Mouse (Mus musculus) CH12.LX (cell line): ENCODE results near the gene Lbp. TPM values are rescaled to one million over a fixed set of nuclear protein-coding genes. Genes with fewer than 3 reads are reported as not detected.

Experiments
- DNase-seq: peaks from one replicate; pipeline ENCODE4 v3.0.0-alpha.2; 2013; ENCODE audit errors: extremely low read depth
- H3K27ac ChIP-seq: 2 replicates; pipeline ENCODE4 v1.5.1; 2012; ENCODE audit warnings: low read depth, mild to moderate bottlenecking, control low read depth, moderate library complexity; ENCODE audit not compliant: insufficient read depth
- H3K27me3 ChIP-seq: replicated peaks from 2 replicates; pipeline ENCODE3; 2012; ENCODE audit warnings: inconsistent platforms
- H3K36me3 ChIP-seq, 2 experiments: replicated peaks in 1 of 2; 2 replicates each; pipeline versions ENCODE3 to v1.6.1; 2012; ENCODE audit warnings: inconsistent platforms in 1 of 2, low read length in 1 of 2, mild to moderate bottlenecking in 1 of 2, mixed read lengths in 1 of 2, moderate library complexity in 1 of 2; ENCODE audit not compliant: control insufficient read depth in 1 of 2, insufficient read depth in 1 of 2
- H3K4me1 ChIP-seq, 2 experiments: 2 replicates each; pipeline ENCODE4 v1.6.1; 2012; ENCODE audit warnings: inconsistent platforms in 1 of 2, moderate library complexity in 1 of 2; ENCODE audit not compliant: insufficient read depth in 2 of 2, control insufficient read depth in 1 of 2
- H3K4me2 ChIP-seq: 2 replicates; pipeline ENCODE4 v1.6.1; 2012; ENCODE audit warnings: low read depth, mild to moderate bottlenecking, control low read depth; ENCODE audit not compliant: poor library complexity, insufficient read depth, severe bottlenecking
- H3K4me3 ChIP-seq, 3 experiments: fragments of 150-350 bp in 1 of 3; sonication (generic) in 1 of 3; replicated peaks in 1 of 3; 2 replicates each; pipeline versions ENCODE3 to v1.5.1; 2011 to 2012; ENCODE audit warnings: low read depth in 2 of 3, low read length in 2 of 3, mild to moderate bottlenecking in 2 of 3, moderate library complexity in 2 of 3, control low read depth in 1 of 3, improper control_type of control experiment in 1 of 3, inconsistent platforms in 1 of 3, mixed read lengths in 1 of 3; ENCODE audit not compliant: poor library complexity in 1 of 3
- H3K79me2 ChIP-seq: replicated peaks from 2 replicates; pipeline ENCODE4 v1.6.1; 2012; ENCODE audit warnings: mild to moderate bottlenecking, moderate library complexity; ENCODE audit not compliant: control insufficient read depth, poor library complexity, insufficient read depth, severe bottlenecking; ENCODE audit errors: extremely low read depth
- H3K9ac ChIP-seq: 2 replicates; pipeline ENCODE4 v1.6.1; 2012; ENCODE audit warnings: low read depth, mild to moderate bottlenecking, control low read depth, moderate library complexity; ENCODE audit not compliant: insufficient read depth
- H3K9me3 ChIP-seq: replicated peaks from 2 replicates; pipeline ENCODE3; 2012; ENCODE audit warnings: low read length, inconsistent platforms, mixed read lengths
- CHD1 ChIP-seq: IDR thresholded peaks from 2 replicates; pipeline ENCODE4 v1.6.1; 2012; ENCODE audit warnings: low read depth, low read length, improper control_type of control experiment, inconsistent platforms
- CTCF ChIP-seq, 2 experiments: IDR thresholded peaks in 1 of 2; conservative IDR thresholded peaks in 1 of 2; 2 replicates each; pipeline ENCODE4 v1.5.1; 2011 to 2012; ENCODE audit warnings: low read depth in 2 of 2, low read length in 2 of 2, improper control_type of control experiment in 1 of 2, inconsistent platforms in 1 of 2, mild to moderate bottlenecking in 1 of 2, moderate library complexity in 1 of 2
- EP300 ChIP-seq: IDR thresholded peaks from 2 replicates; pipeline ENCODE4 v1.6.1; 2011; ENCODE audit warnings: low read length, improper control_type of control experiment
- IRF4 ChIP-seq: IDR thresholded peaks from 2 replicates; pipeline ENCODE4 v1.6.1; 2014; ENCODE audit warnings: low read depth, mild to moderate bottlenecking, inconsistent platforms, low read length, improper control_type of control experiment
- JUN ChIP-seq: IDR thresholded peaks from 2 replicates; pipeline ENCODE4 v1.6.1; 2011; ENCODE audit warnings: low read depth, mild to moderate bottlenecking, low read length, improper control_type of control experiment, moderate library complexity; ENCODE audit not compliant: insufficient read depth
- MAFK ChIP-seq: IDR thresholded peaks from 2 replicates; pipeline ENCODE4 v1.6.1; 2011; ENCODE audit warnings: low read length, improper control_type of control experiment; ENCODE audit not compliant: insufficient replicate concordance
- MAX ChIP-seq: IDR thresholded peaks from 2 replicates; pipeline ENCODE4 v1.6.1; 2011; ENCODE audit warnings: low read length, improper control_type of control experiment
- MEF2A ChIP-seq: IDR thresholded peaks from 2 replicates; pipeline ENCODE4 v1.6.1; 2014; ENCODE audit warnings: low read depth, mild to moderate bottlenecking, inconsistent platforms, low read length, improper control_type of control experiment, borderline replicate concordance
- MXI1 ChIP-seq: IDR thresholded peaks from 2 replicates; pipeline ENCODE4 v1.6.1; 2011; ENCODE audit warnings: mild to moderate bottlenecking, low read depth, low read length, improper control_type of control experiment
- MYC ChIP-seq: IDR thresholded peaks from 2 replicates; pipeline ENCODE4 v1.6.1; 2011; ENCODE audit warnings: low read depth, mild to moderate bottlenecking, improper control_type of control experiment, low read length
- NELFE ChIP-seq: IDR thresholded peaks from 2 replicates; pipeline ENCODE4 v1.6.1; 2011; ENCODE audit warnings: low read depth, low read length, improper control_type of control experiment
- PAX5 ChIP-seq: IDR thresholded peaks from 2 replicates; pipeline ENCODE4 v1.6.1; 2012; ENCODE audit warnings: low read length, inconsistent platforms, mixed read lengths
- RAD21 ChIP-seq: IDR thresholded peaks from 2 replicates; pipeline ENCODE4 v1.6.1; 2011; ENCODE audit warnings: low read depth, mild to moderate bottlenecking, low read length, improper control_type of control experiment, moderate library complexity
- RCOR1 ChIP-seq: conservative IDR thresholded peaks from 2 replicates; pipeline ENCODE4 v1.6.1; 2012; ENCODE audit warnings: low read depth, mild to moderate bottlenecking, inconsistent platforms, low read length, improper control_type of control experiment
- SIN3A ChIP-seq: IDR thresholded peaks from 2 replicates; pipeline ENCODE4 v1.6.1; 2012; ENCODE audit warnings: low read length, improper control_type of control experiment, inconsistent platforms
- SMC3 ChIP-seq: IDR thresholded peaks from 2 replicates; pipeline ENCODE4 v1.6.1; 2011; ENCODE audit warnings: low read depth, low read length, improper control_type of control experiment
- UBTF ChIP-seq: IDR thresholded peaks from 2 replicates; pipeline ENCODE4 v1.6.1; 2012; ENCODE audit warnings: low read depth, mild to moderate bottlenecking, inconsistent platforms, low read length, improper control_type of control experiment, moderate library complexity
- USF2 ChIP-seq: conservative IDR thresholded peaks from 2 replicates; pipeline ENCODE4 v1.6.1; 2011; ENCODE audit warnings: low read depth, low read length, improper control_type of control experiment
- ZC3H11A ChIP-seq: IDR thresholded peaks from 2 replicates; pipeline ENCODE4 v1.6.1; 2012; ENCODE audit warnings: low read depth, mild to moderate bottlenecking, inconsistent platforms, low read length, improper control_type of control experiment
- ZKSCAN1 ChIP-seq: IDR thresholded peaks from 2 replicates; pipeline ENCODE4 v1.6.1; 2012; ENCODE audit warnings: low read depth, inconsistent platforms, low read length, improper control_type of control experiment, borderline replicate concordance
- ZMIZ1 ChIP-seq: IDR thresholded peaks from 2 replicates; pipeline ENCODE4 v1.6.1; 2012; ENCODE audit warnings: low read depth, mild to moderate bottlenecking, inconsistent platforms, low read length, improper control_type of control experiment
- dilution Hi-C: fragments of 300-500 bp; cut with MboI; formaldehyde crosslinking; loops from 2 replicates; pipeline ENCODE4 v1.14.3; 2020; ENCODE audit warnings: low sequenced_read_pairs; ENCODE audit not compliant: extremely low pct_unique_long_range_greater_than_20kb, extremely low pct_ligation_motif_present
- in situ Hi-C: fragments of 300-500 bp; cut with MboI; formaldehyde crosslinking; loops from 3 replicates; pipeline ENCODE4 v1.14.3; 2019; ENCODE audit warnings: low sequenced_read_pairs, low pct_ligation_motif_present, low pct_unique_long_range_greater_than_20kb, mixed read lengths
- polyA plus RNA-seq: library from polyadenylated mRNA; unstranded; fragments of >175 nt; gene quantifications from 2 replicates; pipeline ENCODE4 v1.2.1, GENCODE M21; 2012; ENCODE audit warnings: low read depth; ENCODE audit not compliant: insufficient read length
- total RNA-seq, 2 experiments: library from RNA; depleted of rRNA; stranded (reverse); fragments of 300-350 nt in 1 of 2; fragments of >200 nt in 1 of 2; gene quantifications; 2 replicates each; pipeline ENCODE4 v1.2.3; 2012 to 2014

The Lbp gene
- 0.04 TPM in 1 of 2 replicates, not detected in the other for total RNA-seq (2012; rRNA removed)
- total RNA-seq (2014; rRNA removed) = 0.30 TPM in 1 of 2 replicates, not detected in the other
- 0.27 TPM in 1 of 2 replicates, not detected in the other for polyA plus RNA-seq

GRCm38 (mm10) chr2:158305948-158306695 lies at the start of gene Lbp:
TSS of gene Lbp (plus strand) at chr2:158306493.
- dilution Hi-C loops (no loop called here), in situ Hi-C loops (no loop called here)
- peaks cover 18% of the 10 kb centered on the region for H3K9me3 ChIP-seq
- no peak within 1 kb of the TSS for H3K4me2 ChIP-seq
- DNase-seq = peak; percentile 17
- H3K36me3 ChIP-seq = no peaks in the 10 kb centered on the region
- no peak within 1 kb of the TSS for H3K27ac ChIP-seq
- H3K79me2 ChIP-seq = no peaks in the 10 kb centered on the region
- peaks cover 10% of the 10 kb centered on the region for H3K27me3 ChIP-seq
- peaks cover 7 to 11% of the 10 kb centered on the region in 2 experiments for H3K4me1 ChIP-seq
- TF ChIP-seq CHD1 (no peak), EP300 (no peak), ZMIZ1 (no peak), NELFE (no peak), SIN3A (no peak), MXI1 (no peak), MYC (no peak), MAFK (no peak), UBTF (no peak)
- H3K4me3 ChIP-seq = no peak within 1 kb of the TSS
- H3K9ac ChIP-seq = no peak within 1 kb of the TSS

- Histone ChIP-seq H3K4me1 (peaks cover 7 to 42% of the 10 kb centered on the region in 2 experiments), H3K36me3 (no peaks in the 10 kb centered on the region), H3K79me2 (no peaks in the 10 kb centered on the region), H3K27ac (no peak overlapping the region), H3K9me3 (no peaks in the 10 kb centered on the region), H3K4me2 (no peak overlapping the region), H3K4me3 (no peak overlapping the region), H3K9ac (no peak overlapping the region), H3K27me3 (peaks cover 1% of the 10 kb centered on the region)
- TF ChIP-seq JUN = no peak
- TF ChIP-seq RAD21 = no peak
- TF ChIP-seq MAX = no peak
- TF ChIP-seq SIN3A = no peak
- no peak for TF ChIP-seq EP300
- no peak for TF ChIP-seq MEF2A
- no peak for TF ChIP-seq ZKSCAN1
- TF ChIP-seq MAFK = no peak
- TF ChIP-seq IRF4 = no peak
- TF ChIP-seq ZC3H11A = no peak
- no peak for TF ChIP-seq USF2
- TF ChIP-seq CTCF (conservative IDR thresholded peaks at IDR 0.05 in 1 of 2, IDR thresholded peaks at IDR 0.05 in 1 of 2; ENCODE audit: low read depth in 2 of 2, low read length in 2 of 2) = no peak
- TF ChIP-seq SMC3 = no peak
- no peak for TF ChIP-seq MXI1
- TF ChIP-seq RCOR1 = no peak
- no peak for TF ChIP-seq PAX5
- no peak for TF ChIP-seq NELFE
- no peak for TF ChIP-seq UBTF
- DNase-seq = no peak
- dilution Hi-C loops (no loop called here), in situ Hi-C loops (loop anchor here (5.0 kb wide), 1 partner anchor 40 kb away; no protein-coding TSS in a partner anchor)
These were observed 49.4 kb upstream of the Lbp start for GRCm38 (mm10) chr2:158256894-158257293.
